Mouse (Mus musculus): ENCODE results near the gene Btbd19. TPM values are rescaled to one million over a fixed set of nuclear protein-coding genes. Genes with fewer than 3 reads are reported as not detected.

The Btbd19 gene
- polyA plus RNA-seq, 1 experiment: 4.8 TPM

- peaks cover 33% of the 10 kb centered on the region for H3K4me1 ChIP-seq (ENCODE audit: control insufficient read depth, insufficient read depth, low read length)
- TF ChIP-seq POLR2A (IDR thresholded peaks at IDR 0.05; ENCODE audit: borderline replicate concordance, low read depth, low read length) (no peak), CTCF (IDR thresholded peaks at IDR 0.05; ENCODE audit: low read depth, low read length) (no peak)
- peak overlapping the region; percentile 69 for H3K27ac ChIP-seq (ENCODE audit: insufficient read depth, low read depth, low read length)
- H3K4me3 ChIP-seq (ENCODE audit: insufficient read depth, low read length): peak overlapping the region; percentile 59
Observed at GRCm38 (mm10) chr4:117120052-117120444, 5.5 kb downstream of the Btbd19 start.

GRCm38 (mm10) chr4:117119636-117120035 lies 5.9 kb downstream of the Btbd19 start:
- Histone ChIP-seq H3K27ac (ENCODE audit: insufficient read depth, low read depth, low read length) (no peak overlapping the region), H3K4me3 (ENCODE audit: insufficient read depth, low read length) (peak overlapping the region; percentile 59), H3K4me1 (ENCODE audit: control insufficient read depth, insufficient read depth, low read length) (peaks cover 33% of the 10 kb centered on the region)
- TF ChIP-seq CTCF (IDR thresholded peaks at IDR 0.05; ENCODE audit: low read depth, low read length) (no peak), POLR2A (IDR thresholded peaks at IDR 0.05; ENCODE audit: borderline replicate concordance, low read depth, low read length) (no peak)

DNA sequence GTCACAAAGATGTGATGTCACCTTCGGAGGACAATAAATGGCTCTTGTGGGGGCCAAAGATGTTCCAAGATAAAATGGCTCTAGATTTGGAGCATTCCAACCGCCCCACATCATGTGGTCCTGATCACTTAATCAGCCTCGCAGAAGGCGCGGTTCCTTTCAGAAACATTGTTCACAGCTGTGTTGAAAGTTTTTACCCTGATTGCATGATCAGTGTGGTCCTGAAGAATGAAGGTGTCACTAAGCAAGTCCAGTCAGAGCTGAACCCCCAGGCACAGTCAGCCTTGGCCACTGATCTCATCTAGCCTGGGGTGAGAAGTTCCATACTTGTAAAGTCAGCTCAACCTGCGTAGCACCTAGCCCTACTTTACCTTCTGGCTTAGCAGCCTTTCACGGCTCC lies 7.6 kb downstream of the Btbd19 start:
- TF ChIP-seq POLR2A (IDR thresholded peaks at IDR 0.05; ENCODE audit: borderline replicate concordance, low read depth, low read length): no peak
- no peak for TF ChIP-seq CTCF (IDR thresholded peaks at IDR 0.05; ENCODE audit: low read depth, low read length)
- peaks cover 22% of the 10 kb centered on the region for H3K4me1 ChIP-seq (ENCODE audit: control insufficient read depth, insufficient read depth, low read length)
- no peak overlapping the region for H3K4me3 ChIP-seq (ENCODE audit: insufficient read depth, low read length)
- H3K27ac ChIP-seq (ENCODE audit: insufficient read depth, low read depth, low read length): no peak overlapping the region

- no peak overlapping the region for H3K4me3 ChIP-seq (ENCODE audit: insufficient read depth, low read length)
- no peak for TF ChIP-seq POLR2A (IDR thresholded peaks at IDR 0.05; ENCODE audit: borderline replicate concordance, low read depth, low read length)
- TF ChIP-seq CTCF (IDR thresholded peaks at IDR 0.05; ENCODE audit: low read depth, low read length): no peak
- no peak overlapping the region for H3K27ac ChIP-seq (ENCODE audit: insufficient read depth, low read depth, low read length)
- peaks cover 9% of the 10 kb centered on the region for H3K4me1 ChIP-seq (ENCODE audit: control insufficient read depth, insufficient read depth, low read length)
Observed at GRCm38 (mm10) chr4:117115592-117115991, 9.9 kb downstream of the Btbd19 start.

DNA sequence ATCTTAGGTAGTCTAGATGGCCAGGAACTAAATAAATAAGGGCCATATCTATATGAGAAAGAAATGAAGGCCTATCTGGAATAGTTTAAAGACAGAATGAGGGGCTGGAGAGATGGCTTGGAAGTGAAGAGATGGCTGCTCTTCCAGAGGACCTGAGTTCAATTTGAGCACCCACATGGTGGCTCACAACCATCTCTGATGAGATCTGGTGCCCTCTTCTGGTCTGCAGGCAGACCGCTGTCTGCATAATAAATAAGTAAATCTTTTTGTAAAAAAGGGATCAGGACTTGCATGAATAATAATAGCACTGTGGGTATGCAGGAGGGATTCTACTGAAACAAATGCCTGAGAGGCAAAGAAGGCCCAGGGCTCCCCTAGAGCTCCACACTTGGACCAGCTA lies 12.3 kb downstream of the Btbd19 start:
- no peak overlapping the region for H3K4me3 ChIP-seq (ENCODE audit: insufficient read depth, low read length)
- H3K27ac ChIP-seq (ENCODE audit: insufficient read depth, low read depth, low read length): no peak overlapping the region
- TF ChIP-seq CTCF (IDR thresholded peaks at IDR 0.05; ENCODE audit: low read depth, low read length) (no peak), POLR2A (IDR thresholded peaks at IDR 0.05; ENCODE audit: borderline replicate concordance, low read depth, low read length) (no peak)
- peaks cover 3% of the 10 kb centered on the region; the same call in 1 of the 2 replicates for H3K4me1 ChIP-seq (ENCODE audit: control insufficient read depth, insufficient read depth, low read length)

GRCm38 (mm10) chr4:117110985-117111384 lies 14.5 kb downstream of the Btbd19 start:
- Histone ChIP-seq H3K4me1 (ENCODE audit: control insufficient read depth, insufficient read depth, low read length) (no peaks in the 10 kb centered on the region), H3K27ac (ENCODE audit: insufficient read depth, low read depth, low read length) (no peak overlapping the region), H3K4me3 (ENCODE audit: insufficient read depth, low read length) (no peak overlapping the region)
- TF ChIP-seq POLR2A (IDR thresholded peaks at IDR 0.05; ENCODE audit: borderline replicate concordance, low read depth, low read length): no peak
- no peak for TF ChIP-seq CTCF (IDR thresholded peaks at IDR 0.05; ENCODE audit: low read depth, low read length)

DNA sequence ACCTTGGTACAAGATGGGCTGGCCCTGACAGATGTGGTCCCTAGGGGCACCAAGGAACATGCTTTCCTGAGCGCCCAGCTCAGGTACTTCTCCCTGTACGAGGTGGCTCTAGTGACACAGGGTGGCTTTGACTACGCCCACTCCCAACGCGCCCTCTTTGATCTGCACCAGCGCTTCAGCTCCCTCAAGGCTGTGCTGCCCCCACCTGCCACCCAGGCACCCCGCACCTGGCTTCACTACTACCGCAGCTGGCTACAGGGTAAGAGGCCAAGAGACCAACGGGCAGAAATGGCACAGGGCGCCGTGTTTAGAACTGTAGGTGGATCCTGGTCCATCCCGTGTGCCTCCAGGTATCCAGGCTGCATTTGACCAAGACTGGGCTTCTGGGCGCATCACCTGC lies 15.3 kb downstream of the Btbd19 start:
- Histone ChIP-seq H3K4me1 (ENCODE audit: control insufficient read depth, insufficient read depth, low read length) (no peaks in the 10 kb centered on the region), H3K4me3 (ENCODE audit: insufficient read depth, low read length) (no peak overlapping the region), H3K27ac (ENCODE audit: insufficient read depth, low read depth, low read length) (no peak overlapping the region)
- TF ChIP-seq POLR2A (IDR thresholded peaks at IDR 0.05; ENCODE audit: borderline replicate concordance, low read depth, low read length) (no peak), CTCF (IDR thresholded peaks at IDR 0.05; ENCODE audit: low read depth, low read length) (no peak)

DNA sequence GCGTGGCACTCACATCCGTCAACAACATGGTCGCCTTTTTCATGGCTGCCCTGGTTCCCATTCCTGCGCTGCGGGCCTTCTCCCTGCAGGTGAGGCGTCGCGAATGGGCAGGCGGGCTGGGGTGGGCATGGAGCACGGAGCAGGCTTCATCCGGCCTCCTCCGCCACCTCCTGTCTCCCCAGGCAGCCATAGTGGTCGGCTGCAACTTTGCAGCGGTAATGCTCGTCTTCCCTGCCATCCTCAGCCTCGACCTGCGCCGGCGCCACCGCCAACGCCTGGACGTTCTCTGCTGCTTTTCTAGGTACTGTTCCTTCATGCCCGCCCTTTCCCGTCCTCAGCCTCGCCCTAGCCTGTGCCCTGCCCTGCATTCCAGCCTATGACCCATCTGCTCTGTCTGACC lies 16.2 kb downstream of the Btbd19 start:
- no peaks in the 10 kb centered on the region for H3K4me1 ChIP-seq (ENCODE audit: control insufficient read depth, insufficient read depth, low read length)
- TF ChIP-seq POLR2A (IDR thresholded peaks at IDR 0.05; ENCODE audit: borderline replicate concordance, low read depth, low read length) (no peak), CTCF (IDR thresholded peaks at IDR 0.05; ENCODE audit: low read depth, low read length) (no peak)
- H3K27ac ChIP-seq (ENCODE audit: insufficient read depth, low read depth, low read length): no peak overlapping the region
- no peak overlapping the region for H3K4me3 ChIP-seq (ENCODE audit: insufficient read depth, low read length)

GRCm38 (mm10) chr4:117108524-117108849 lies 17.0 kb downstream of the Btbd19 start:
- no peaks in the 10 kb centered on the region for H3K4me1 ChIP-seq (ENCODE audit: control insufficient read depth, insufficient read depth, low read length)
- no peak for TF ChIP-seq POLR2A (IDR thresholded peaks at IDR 0.05; ENCODE audit: borderline replicate concordance, low read depth, low read length)
- TF ChIP-seq CTCF (IDR thresholded peaks at IDR 0.05; ENCODE audit: low read depth, low read length): no peak
- H3K27ac ChIP-seq (ENCODE audit: insufficient read depth, low read depth, low read length): no peak overlapping the region
- no peak overlapping the region for H3K4me3 ChIP-seq (ENCODE audit: insufficient read depth, low read length)

DNA sequence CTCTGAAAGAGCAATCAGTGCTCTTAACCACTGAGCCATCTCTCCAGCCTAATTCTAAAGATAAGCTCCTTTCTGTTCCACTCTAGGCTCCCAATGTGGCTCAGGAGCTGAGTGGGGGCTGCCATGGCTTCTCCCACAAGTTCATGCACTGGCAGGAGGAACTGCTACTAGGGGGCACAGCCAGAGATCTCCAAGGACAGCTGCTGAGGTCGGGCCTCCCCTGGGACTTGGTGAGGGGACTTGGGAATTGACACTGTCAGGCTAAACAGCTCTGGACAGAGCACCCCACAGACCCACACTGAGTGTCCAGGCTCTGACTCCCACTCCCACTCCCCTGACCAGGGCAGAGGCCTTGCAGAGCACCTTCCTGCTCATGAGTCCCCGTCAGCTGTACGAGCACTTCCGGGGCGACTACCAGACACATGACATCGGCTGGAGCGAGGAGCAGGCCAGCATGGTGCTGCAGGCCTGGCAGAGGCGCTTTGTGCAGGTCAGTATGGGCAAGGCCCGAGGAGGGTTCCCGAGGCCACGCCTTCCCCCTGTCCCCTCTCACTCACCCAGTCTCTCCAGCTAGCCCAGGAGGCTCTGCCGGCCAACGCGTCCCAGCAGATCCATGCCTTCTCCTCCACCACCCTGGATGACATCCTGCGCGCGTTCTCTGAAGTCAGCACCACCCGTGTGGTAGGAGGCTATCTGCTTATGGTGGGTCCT lies 17.6 kb downstream of the Btbd19 start:
- TF ChIP-seq POLR2A (IDR thresholded peaks at IDR 0.05; ENCODE audit: borderline replicate concordance, low read depth, low read length) (no peak), CTCF (IDR thresholded peaks at IDR 0.05; ENCODE audit: low read depth, low read length) (no peak)
- no peaks in the 10 kb centered on the region for H3K4me1 ChIP-seq (ENCODE audit: control insufficient read depth, insufficient read depth, low read length)
- no peak overlapping the region for H3K4me3 ChIP-seq (ENCODE audit: insufficient read depth, low read length)
- no peak overlapping the region for H3K27ac ChIP-seq (ENCODE audit: insufficient read depth, low read depth, low read length)

Data from bone marrow macrophage, adult 2 months (primary cell).